Mouse (Mus musculus): ENCODE data around the gene Rpl23.

DNA sequence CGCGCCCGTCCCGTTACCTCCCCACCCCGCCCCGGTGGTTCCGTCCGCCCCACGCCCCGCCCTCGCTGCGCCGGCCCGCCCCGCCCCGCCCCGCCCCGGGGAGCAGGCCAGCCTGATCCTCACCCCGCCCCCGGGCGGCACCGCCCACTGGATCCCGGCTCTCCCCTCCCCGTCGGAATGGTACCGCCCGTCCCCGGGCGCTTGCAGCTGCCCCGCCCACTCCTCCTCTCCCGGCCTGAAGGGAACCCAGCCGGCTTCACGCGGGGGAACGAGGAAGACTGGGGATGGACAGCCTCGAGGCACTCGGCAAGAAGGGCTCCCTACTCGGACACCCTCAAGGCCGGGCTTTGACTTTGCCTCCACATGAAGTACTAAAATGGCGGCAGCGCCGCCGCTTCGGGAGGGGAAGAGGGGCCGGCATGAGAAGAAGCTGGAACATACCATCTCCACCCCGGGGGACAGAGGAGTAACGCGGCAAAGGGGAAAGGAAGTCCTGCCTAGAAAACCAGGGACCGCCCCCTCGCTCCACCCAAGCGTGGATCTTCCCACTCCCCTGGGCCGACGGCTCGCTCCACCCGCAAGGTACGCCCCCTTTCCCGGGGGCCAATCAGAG is 37.4 kb downstream of the Rpl23 start:
- peak; percentile 33; the same call in 1 of the 2 replicates for TF ChIP-seq POLR2A (IDR thresholded peaks at IDR 0.05; ENCODE audit: insufficient read depth, low read depth, low read length)
- TF ChIP-seq CTCF (IDR thresholded peaks at IDR 0.05; ENCODE audit: insufficient read depth, low read depth, low read length) = no peak
